Mouse (Mus musculus): ENCODE measurements around the gene Rpn2. TPM values are rescaled to one million over a fixed set of nuclear protein-coding genes. Genes with fewer than 3 reads are reported as not detected.

The Rpn2 gene
- polyA plus RNA-seq, 1 experiment from 2014 or later, result 285 TPM

DNA sequence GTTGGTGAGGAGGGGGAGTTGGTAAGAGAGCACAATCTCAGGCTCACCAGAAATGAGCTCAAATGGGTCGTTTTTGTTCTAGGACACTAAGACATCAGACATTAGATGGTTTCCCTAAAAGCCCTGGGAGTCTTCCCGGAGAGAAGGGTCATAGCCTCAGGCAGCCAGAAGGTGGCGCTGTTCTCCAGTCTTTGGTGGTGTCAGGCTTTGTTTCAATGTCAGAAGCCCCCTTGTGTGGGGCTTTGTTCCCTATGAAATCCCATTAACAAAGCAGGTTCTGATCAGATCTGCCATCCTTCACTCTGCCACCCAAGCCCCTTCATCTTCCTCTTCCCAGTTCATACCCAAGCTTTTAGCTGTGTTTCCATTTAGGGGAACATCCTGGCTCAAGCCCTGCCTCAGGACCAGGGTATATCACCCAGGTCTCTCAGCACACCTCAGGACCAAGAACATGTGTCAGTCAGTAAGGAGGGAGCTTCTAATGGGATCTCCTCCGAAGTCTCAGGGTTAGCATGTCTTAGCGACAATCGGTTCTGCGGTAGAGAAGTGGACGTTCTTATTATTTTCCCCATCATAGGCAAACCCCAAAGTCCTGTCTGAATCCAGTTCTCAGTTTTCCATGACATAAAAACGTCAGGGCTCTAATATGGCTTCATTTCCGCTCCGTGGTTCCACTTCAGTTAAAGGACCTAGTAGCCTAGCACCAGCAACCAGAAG, 62.9 kb downstream of the Rpn2 start:
- Histone ChIP-seq H3K27ac (replicated peaks) (peak overlapping the region; percentile 91), H3K4me1 (peaks cover 52% of the 10 kb centered on the region)
- 33% methylated on average over 11 of the region's 11 CpGs for WGBS

DNA sequence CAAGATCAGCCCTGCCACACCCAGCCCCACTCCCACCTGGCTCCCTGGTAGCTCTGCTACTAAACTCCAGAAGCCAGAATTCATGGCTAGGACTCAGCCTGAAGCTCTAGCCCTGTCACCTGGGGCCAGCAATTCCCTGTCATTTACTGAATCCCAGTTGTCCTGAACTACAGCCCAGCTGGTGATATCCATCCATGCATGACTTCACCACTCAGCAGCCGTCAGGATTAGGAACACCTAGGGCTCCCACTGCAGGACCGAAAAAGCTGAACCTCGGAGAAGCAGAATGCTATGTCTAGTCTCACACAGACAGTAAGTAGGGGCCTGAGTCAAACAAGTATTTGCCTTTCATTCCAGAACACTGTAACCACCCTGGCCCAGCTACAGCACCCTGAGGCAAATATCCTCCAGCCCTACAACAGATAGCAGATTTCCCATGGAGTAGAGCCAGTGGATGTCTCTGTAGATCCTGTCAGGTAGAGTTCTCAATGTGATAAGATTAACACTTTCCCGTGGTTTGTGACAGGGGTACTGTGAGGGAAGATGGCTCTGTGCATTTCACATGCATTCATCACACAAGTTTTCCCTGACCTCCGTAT, 63.6 kb downstream of the Rpn2 start:
- H3K27me3 ChIP-seq (ENCODE audit: low read depth, poor library complexity, severe bottlenecking), result no peaks in the 10 kb centered on the region
- no peak for DNase-seq (ENCODE audit: low spot score)
- no peaks in the 10 kb centered on the region for H3K9me3 ChIP-seq (replicated peaks)
- H3K36me3 ChIP-seq, result no peaks in the 10 kb centered on the region
- peaks cover 55% of the 10 kb centered on the region for H3K4me1 ChIP-seq
- peak overlapping the region; percentile 91 for H3K27ac ChIP-seq (replicated peaks)
- 37% methylated on average over 5 of the region's 5 CpGs for WGBS
- no peak overlapping the region for H3K4me3 ChIP-seq

More for the DNA sequence above, 62.9 kb downstream of the Rpn2 start:
- Histone ChIP-seq H3K36me3 (no peaks in the 10 kb centered on the region), H3K4me3 (no peak overlapping the region), H3K27me3 (ENCODE audit: low read depth, poor library complexity, severe bottlenecking) (no peaks in the 10 kb centered on the region), H3K9me3 (replicated peaks) (no peaks in the 10 kb centered on the region)
- peak; percentile 86 for DNase-seq (ENCODE audit: low spot score)

- H3K4me1 ChIP-seq, result peaks cover 63% of the 10 kb centered on the region
- 63% methylated on average over 6 of the region's 6 CpGs for WGBS
These were observed 64.5 kb downstream of the Rpn2 start for GRCm38 (mm10) chr2:157343337-157343736.

DNA sequence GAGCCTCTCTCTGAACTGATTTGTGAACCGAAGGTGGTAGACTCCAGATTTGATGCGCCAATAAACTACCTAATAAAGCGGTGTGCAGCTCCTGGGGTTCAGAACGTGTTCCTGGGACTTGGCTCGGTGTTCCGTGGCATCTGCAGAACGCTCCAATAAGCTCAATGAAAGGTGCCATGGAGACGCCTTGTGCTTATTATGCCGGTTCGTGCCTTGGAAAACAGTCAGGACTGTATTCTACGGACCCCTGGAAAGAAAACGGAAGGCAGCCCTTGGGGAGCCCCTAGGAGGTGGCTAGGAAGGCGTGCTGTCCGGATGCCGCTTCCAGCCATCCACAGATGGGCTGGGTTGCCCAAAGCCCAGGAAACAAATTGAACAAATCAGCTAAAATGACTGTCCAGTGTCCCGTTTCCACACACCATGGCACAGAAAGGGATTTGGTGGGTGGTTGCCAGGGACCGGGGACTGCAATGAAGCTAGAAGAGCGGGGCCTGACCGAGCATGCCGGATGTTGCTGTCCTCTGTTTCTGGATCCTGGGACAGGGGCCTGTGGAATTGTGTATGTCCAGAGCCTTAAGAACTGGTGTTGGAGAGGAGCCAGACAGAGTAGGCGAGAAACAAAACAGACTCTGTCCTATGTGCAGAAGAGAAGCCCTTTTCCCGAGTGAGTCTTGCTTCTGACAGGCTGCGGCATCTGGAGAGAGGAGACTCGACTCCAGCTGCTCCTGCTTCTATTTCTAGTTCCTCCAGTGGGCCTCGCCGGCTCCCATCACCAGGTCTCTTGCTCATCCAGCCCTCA, 68.7 kb downstream of the Rpn2 start, which contains the start of gene Ghrh:
TSS of gene Ghrh (minus strand) at position 146 of the 799 bp plus-strand sequence.
- Histone ChIP-seq H3K4me1 (peaks cover 38% of the 10 kb centered on the region), H3K4me3 (no peak within 1 kb of the TSS), H3K9me3 (replicated peaks) (no peaks in the 10 kb centered on the region), H3K27ac (replicated peaks) (peak within 1 kb of the TSS; percentile 78), H3K36me3 (no peaks in the 10 kb centered on the region), H3K27me3 (ENCODE audit: low read depth, poor library complexity, severe bottlenecking) (no peaks in the 10 kb centered on the region)
- DNase-seq (ENCODE audit: low spot score), result no peak
- WGBS, result 72% methylated on average over 26 of the region's 26 CpGs

More at GRCm38 (mm10) chr2:157343337-157343736, 64.5 kb downstream of the Rpn2 start:
- DNase-seq (ENCODE audit: low spot score), result no peak
- Histone ChIP-seq H3K27ac (replicated peaks) (peak overlapping the region; percentile 77), H3K27me3 (ENCODE audit: low read depth, poor library complexity, severe bottlenecking) (no peaks in the 10 kb centered on the region), H3K36me3 (no peaks in the 10 kb centered on the region), H3K4me3 (no peak overlapping the region), H3K9me3 (replicated peaks) (no peaks in the 10 kb centered on the region)

- Histone ChIP-seq H3K36me3 (no peaks in the 10 kb centered on the region), H3K27ac (replicated peaks) (peak overlapping the region; percentile 78), H3K9me3 (replicated peaks) (no peaks in the 10 kb centered on the region), H3K4me3 (no peak overlapping the region), H3K4me1 (peaks cover 33% of the 10 kb centered on the region), H3K27me3 (ENCODE audit: low read depth, poor library complexity, severe bottlenecking) (no peaks in the 10 kb centered on the region)
- 54% methylated on average over 12 of the region's 12 CpGs for WGBS
- no peak for DNase-seq (ENCODE audit: low spot score)
These were observed 70.4 kb downstream of the Rpn2 start for GRCm38 (mm10) chr2:157349121-157349778.

GRCm38 (mm10) chr2:157353183-157353582, 74.4 kb downstream of the Rpn2 start:
- 80% methylated on average over 4 of the region's 4 CpGs for WGBS
- H3K27me3 ChIP-seq (ENCODE audit: low read depth, poor library complexity, severe bottlenecking), result no peaks in the 10 kb centered on the region
- H3K36me3 ChIP-seq, result no peaks in the 10 kb centered on the region
- H3K4me3 ChIP-seq, result no peak overlapping the region
- H3K9me3 ChIP-seq (replicated peaks), result no peaks in the 10 kb centered on the region
- DNase-seq (ENCODE audit: low spot score), result no peak
- H3K4me1 ChIP-seq, result peaks cover 23% of the 10 kb centered on the region
- H3K27ac ChIP-seq (replicated peaks), result no peak overlapping the region

- Histone ChIP-seq H3K27ac (replicated peaks) (no peak overlapping the region), H3K36me3 (no peaks in the 10 kb centered on the region), H3K27me3 (ENCODE audit: low read depth, poor library complexity, severe bottlenecking) (no peaks in the 10 kb centered on the region), H3K9me3 (replicated peaks) (no peaks in the 10 kb centered on the region), H3K4me1 (peaks cover 14% of the 10 kb centered on the region), H3K4me3 (no peak overlapping the region)
- 85% methylated on average over 3 of the region's 3 CpGs for WGBS
- no peak for DNase-seq (ENCODE audit: low spot score)
These were observed 75.3 kb downstream of the Rpn2 start for GRCm38 (mm10) chr2:157354106-157354505.

DNA sequence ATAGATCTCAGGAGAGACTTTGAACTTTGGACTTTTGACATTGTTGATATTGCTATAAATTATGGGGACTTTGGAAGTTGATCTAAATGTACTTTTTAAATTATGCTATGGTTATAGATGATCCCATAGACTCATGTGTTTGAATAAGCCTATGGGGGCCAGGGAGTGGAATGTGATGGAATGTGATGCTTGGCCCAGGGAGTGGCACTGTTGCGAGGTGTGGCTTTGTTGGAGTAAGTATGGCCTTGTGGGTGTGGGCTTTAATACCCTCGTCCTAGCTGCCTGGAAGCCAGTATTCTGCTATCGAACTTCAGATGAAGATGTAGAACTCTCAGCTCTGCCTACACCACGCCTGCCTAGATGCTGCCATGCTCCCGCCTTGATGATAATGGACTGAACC, 81.2 kb downstream of the Rpn2 start:
- 89% methylated on average over 5 of the region's 5 CpGs for WGBS
- H3K4me3 ChIP-seq, result no peak overlapping the region
- H3K27ac ChIP-seq (replicated peaks), result no peak overlapping the region
- DNase-seq (ENCODE audit: low spot score), result no peak
- H3K9me3 ChIP-seq (replicated peaks), result no peaks in the 10 kb centered on the region
- H3K4me1 ChIP-seq, result peaks cover 6% of the 10 kb centered on the region; the same call in 1 of the 2 replicates
- no peaks in the 10 kb centered on the region for H3K27me3 ChIP-seq (ENCODE audit: low read depth, poor library complexity, severe bottlenecking)
- H3K36me3 ChIP-seq, result no peaks in the 10 kb centered on the region

GRCm38 (mm10) chr2:157363031-157363430, 84.2 kb downstream of the Rpn2 start:
- peaks cover 18% of the 10 kb centered on the region for H3K4me1 ChIP-seq
- WGBS, result 85% methylated on average over 3 of the region's 3 CpGs
- no peak overlapping the region for H3K27ac ChIP-seq (replicated peaks)
- no peak overlapping the region for H3K4me3 ChIP-seq
- no peaks in the 10 kb centered on the region for H3K27me3 ChIP-seq (ENCODE audit: low read depth, poor library complexity, severe bottlenecking)
- H3K9me3 ChIP-seq (replicated peaks), result no peaks in the 10 kb centered on the region
- no peak for DNase-seq (ENCODE audit: low spot score)
- no peaks in the 10 kb centered on the region for H3K36me3 ChIP-seq

GRCm38 (mm10) chr2:157366762-157367161, 87.9 kb downstream of the Rpn2 start:
- Histone ChIP-seq H3K9me3 (replicated peaks) (no peaks in the 10 kb centered on the region), H3K27ac (replicated peaks) (peak overlapping the region; percentile 96), H3K36me3 (peaks cover 7% of the 10 kb centered on the region; the same call in 1 of the 2 replicates), H3K4me1 (peaks cover 36% of the 10 kb centered on the region), H3K4me3 (peak overlapping the region; percentile 91), H3K27me3 (ENCODE audit: low read depth, poor library complexity, severe bottlenecking) (no peaks in the 10 kb centered on the region)
- DNase-seq (ENCODE audit: low spot score), result no peak
- WGBS, result 86% methylated on average over 9 of the region's 9 CpGs

GRCm38 (mm10) chr2:157367184-157367893, 88.5 kb downstream of the Rpn2 start, which contains the start of gene Manbal:
Gene Manbal (plus strand): TSS chr2:157367594.
- H3K27me3 ChIP-seq (ENCODE audit: low read depth, poor library complexity, severe bottlenecking), result no peaks in the 10 kb centered on the region
- WGBS, result 5% methylated on average over 42 of the region's 42 CpGs

GRCm38 (mm10) chr2:157367991-157368390, 89.2 kb downstream of the Rpn2 start:
- Histone ChIP-seq H3K9me3 (replicated peaks) (no peaks in the 10 kb centered on the region), H3K36me3 (peaks cover 13% of the 10 kb centered on the region; the same call in 1 of the 2 replicates), H3K27ac (replicated peaks) (peak overlapping the region; percentile 96), H3K27me3 (ENCODE audit: low read depth, poor library complexity, severe bottlenecking) (no peaks in the 10 kb centered on the region), H3K4me3 (peak overlapping the region; percentile 91), H3K4me1 (peaks cover 33% of the 10 kb centered on the region)
- 14% methylated on average over 13 of the region's 13 CpGs for WGBS
- DNase-seq (ENCODE audit: low spot score), result no peak

More at GRCm38 (mm10) chr2:157367184-157367893, 88.5 kb downstream of the Rpn2 start, which contains the start of gene Manbal:
- Histone ChIP-seq H3K4me3 (peak within 1 kb of the TSS; percentile 91), H3K9me3 (replicated peaks) (no peaks in the 10 kb centered on the region), H3K4me1 (peaks cover 35% of the 10 kb centered on the region), H3K27ac (replicated peaks) (peak within 1 kb of the TSS; percentile 96), H3K36me3 (peaks cover 8% of the 10 kb centered on the region; the same call in 1 of the 2 replicates)
- DNase-seq (ENCODE audit: low spot score), result peak; percentile 94

All from midbrain, embryonic 10.5 days (tissue).